Mouse (Mus musculus): ENCODE data around the gene Dock10. TPM values are rescaled to one million over a fixed set of nuclear protein-coding genes. Genes with fewer than 3 reads are reported as not detected.

Dock10 gene
- polyA plus RNA-seq, 1 experiment: 0.46 TPM

DNA sequence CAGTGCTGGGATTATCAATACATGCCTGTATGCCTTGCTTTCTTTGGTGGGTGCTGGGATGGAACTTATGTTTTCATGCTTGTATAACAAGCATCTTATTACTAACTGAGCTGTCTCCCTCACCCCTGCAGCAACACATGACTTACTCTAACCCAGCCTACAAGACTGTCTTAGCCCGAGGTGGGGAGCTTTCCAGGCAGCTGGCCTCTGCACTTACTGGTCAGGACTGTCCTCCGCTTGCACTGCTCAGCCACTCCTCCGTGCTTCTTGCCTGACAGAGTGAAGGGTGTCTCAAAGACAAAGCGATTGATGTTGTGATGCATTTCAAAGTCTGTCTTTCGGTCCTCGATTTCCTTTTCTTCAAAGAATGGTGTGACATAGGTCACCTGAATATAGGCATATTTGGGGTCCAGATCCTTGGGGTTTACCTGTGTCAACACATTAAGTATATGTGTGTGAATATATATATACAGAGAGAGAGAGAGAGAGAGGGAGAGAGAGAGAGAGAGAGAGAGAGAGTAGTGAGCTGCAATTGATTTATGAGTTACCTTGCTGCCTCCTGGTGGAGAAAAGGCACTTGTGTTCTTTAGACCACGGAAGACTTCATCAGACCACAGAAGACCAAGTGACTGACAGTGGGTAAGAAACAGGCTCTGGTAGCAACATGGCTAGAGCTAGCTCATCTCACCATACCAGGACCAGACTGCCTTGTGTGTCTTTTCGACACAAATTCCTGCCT lies 245.9 kb downstream of the Dock10 start:
- H3K4me1 ChIP-seq: no peaks in the 10 kb centered on the region
- H3K4me3 ChIP-seq (replicated peaks): no peak overlapping the region
- H3K36me3 ChIP-seq (replicated peaks; ENCODE audit: low read length): peaks cover 24% of the 10 kb centered on the region
- TF ChIP-seq FLI1 (IDR thresholded peaks at IDR 0.05; ENCODE audit: low read length) (no peak), GATA1 (IDR thresholded peaks at IDR 0.05; ENCODE audit: borderline replicate concordance, low read length) (no peak)
- no peaks in the 10 kb centered on the region for H3K9me3 ChIP-seq
- H3K27me3 ChIP-seq (replicated peaks): no peaks in the 10 kb centered on the region

- Histone ChIP-seq H3K4me3 (replicated peaks) (no peak overlapping the region), H3K4me1 (no peaks in the 10 kb centered on the region), H3K9me3 (peaks cover 2% of the 10 kb centered on the region; the same call in 1 of the 2 replicates), H3K36me3 (replicated peaks; ENCODE audit: low read length) (peaks cover 13% of the 10 kb centered on the region), H3K27me3 (replicated peaks) (no peaks in the 10 kb centered on the region)
- TF ChIP-seq FLI1 (IDR thresholded peaks at IDR 0.05; ENCODE audit: low read length) (no peak), GATA1 (IDR thresholded peaks at IDR 0.05; ENCODE audit: borderline replicate concordance, low read length) (no peak)
These were observed 253.6 kb downstream of the Dock10 start for GRCm38 (mm10) chr1:80504757-80505156.

DNA sequence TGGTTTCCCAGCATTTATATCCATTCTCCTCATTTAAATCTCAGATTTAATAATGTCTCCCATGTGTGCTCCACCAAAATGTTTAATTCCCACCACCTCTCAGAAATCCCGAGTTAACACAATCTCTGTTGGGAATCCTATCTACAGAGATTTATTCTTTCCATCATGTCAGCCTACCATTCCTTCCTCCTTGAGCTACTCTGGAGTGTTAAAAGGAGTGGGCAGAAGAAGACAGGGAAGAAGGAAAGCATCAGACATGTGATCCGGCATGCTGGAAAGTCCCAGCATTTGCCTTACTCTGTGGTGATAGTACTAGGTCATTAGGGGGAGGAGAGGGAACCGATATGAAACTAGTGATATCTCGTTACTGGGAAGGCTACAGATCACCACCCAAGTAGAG lies 254.2 kb downstream of the Dock10 start:
- no peak for TF ChIP-seq FLI1 (IDR thresholded peaks at IDR 0.05; ENCODE audit: low read length)
- no peak for TF ChIP-seq GATA1 (IDR thresholded peaks at IDR 0.05; ENCODE audit: borderline replicate concordance, low read length)
- Histone ChIP-seq H3K36me3 (replicated peaks; ENCODE audit: low read length) (peaks cover 13% of the 10 kb centered on the region), H3K27me3 (replicated peaks) (no peaks in the 10 kb centered on the region), H3K9me3 (peaks cover 2% of the 10 kb centered on the region; the same call in 1 of the 2 replicates), H3K4me3 (replicated peaks) (no peak overlapping the region), H3K4me1 (no peaks in the 10 kb centered on the region)

GRCm38 (mm10) chr1:80502456-80503165 lies 255.7 kb downstream of the Dock10 start:
- no peaks in the 10 kb centered on the region for H3K4me1 ChIP-seq
- TF ChIP-seq FLI1 (IDR thresholded peaks at IDR 0.05; ENCODE audit: low read length) (no peak), GATA1 (IDR thresholded peaks at IDR 0.05; ENCODE audit: borderline replicate concordance, low read length) (no peak)

GRCm38 (mm10) chr1:80499264-80499663 lies 259.1 kb downstream of the Dock10 start:
- Histone ChIP-seq H3K27me3 (replicated peaks) (no peaks in the 10 kb centered on the region), H3K4me3 (replicated peaks) (no peak overlapping the region), H3K36me3 (replicated peaks; ENCODE audit: low read length) (peaks cover 3% of the 10 kb centered on the region), H3K4me1 (no peaks in the 10 kb centered on the region), H3K9me3 (no peaks in the 10 kb centered on the region)
- TF ChIP-seq FLI1 (IDR thresholded peaks at IDR 0.05; ENCODE audit: low read length) (no peak), GATA1 (IDR thresholded peaks at IDR 0.05; ENCODE audit: borderline replicate concordance, low read length) (no peak)

More at GRCm38 (mm10) chr1:80502456-80503165, 255.7 kb downstream of the Dock10 start:
- Histone ChIP-seq H3K27me3 (replicated peaks) (no peaks in the 10 kb centered on the region), H3K36me3 (replicated peaks; ENCODE audit: low read length) (peaks cover 8% of the 10 kb centered on the region), H3K9me3 (peaks cover 2% of the 10 kb centered on the region; the same call in 1 of the 2 replicates), H3K4me3 (replicated peaks) (no peak overlapping the region)

GRCm38 (mm10) chr1:80496360-80496759 lies 262.0 kb downstream of the Dock10 start:
- H3K9me3 ChIP-seq: no peaks in the 10 kb centered on the region
- H3K36me3 ChIP-seq (replicated peaks; ENCODE audit: low read length): no peaks in the 10 kb centered on the region
- H3K27me3 ChIP-seq (replicated peaks): no peaks in the 10 kb centered on the region
- TF ChIP-seq GATA1 (IDR thresholded peaks at IDR 0.05; ENCODE audit: borderline replicate concordance, low read length) (no peak), FLI1 (IDR thresholded peaks at IDR 0.05; ENCODE audit: low read length) (no peak)
- H3K4me1 ChIP-seq: no peaks in the 10 kb centered on the region
- no peak overlapping the region for H3K4me3 ChIP-seq (replicated peaks)

- Histone ChIP-seq H3K4me1 (peaks cover 4% of the 10 kb centered on the region; the same call in 1 of the 2 replicates), H3K4me3 (replicated peaks) (no peak overlapping the region), H3K36me3 (replicated peaks; ENCODE audit: low read length) (no peaks in the 10 kb centered on the region), H3K9me3 (no peaks in the 10 kb centered on the region), H3K27me3 (replicated peaks) (no peaks in the 10 kb centered on the region)
- TF ChIP-seq FLI1 (IDR thresholded peaks at IDR 0.05; ENCODE audit: low read length): no peak
- TF ChIP-seq GATA1 (IDR thresholded peaks at IDR 0.05; ENCODE audit: borderline replicate concordance, low read length): no peak
These were observed 274.9 kb downstream of the Dock10 start for GRCm38 (mm10) chr1:80483419-80483818.

- H3K4me1 ChIP-seq: no peaks in the 10 kb centered on the region
- peaks cover 3% of the 10 kb centered on the region; the same call in 1 of the 2 replicates for H3K9me3 ChIP-seq
- TF ChIP-seq FLI1 (IDR thresholded peaks at IDR 0.05; ENCODE audit: low read length): no peak
- no peak for TF ChIP-seq GATA1 (IDR thresholded peaks at IDR 0.05; ENCODE audit: borderline replicate concordance, low read length)
- no peak overlapping the region for H3K4me3 ChIP-seq (replicated peaks)
- no peaks in the 10 kb centered on the region for H3K36me3 ChIP-seq (replicated peaks; ENCODE audit: low read length)
- H3K27me3 ChIP-seq (replicated peaks): no peaks in the 10 kb centered on the region
These were observed 283.4 kb downstream of the Dock10 start for GRCm38 (mm10) chr1:80474942-80475341.

- Histone ChIP-seq H3K9me3 (peaks cover 3% of the 10 kb centered on the region; the same call in 1 of the 2 replicates), H3K4me1 (no peaks in the 10 kb centered on the region), H3K27me3 (replicated peaks) (no peaks in the 10 kb centered on the region), H3K4me3 (replicated peaks) (no peak overlapping the region), H3K36me3 (replicated peaks; ENCODE audit: low read length) (no peaks in the 10 kb centered on the region)
- TF ChIP-seq GATA1 (IDR thresholded peaks at IDR 0.05; ENCODE audit: borderline replicate concordance, low read length) (no peak), FLI1 (IDR thresholded peaks at IDR 0.05; ENCODE audit: low read length) (no peak)
These were observed 285.9 kb downstream of the Dock10 start for GRCm38 (mm10) chr1:80472395-80472794.

DNA sequence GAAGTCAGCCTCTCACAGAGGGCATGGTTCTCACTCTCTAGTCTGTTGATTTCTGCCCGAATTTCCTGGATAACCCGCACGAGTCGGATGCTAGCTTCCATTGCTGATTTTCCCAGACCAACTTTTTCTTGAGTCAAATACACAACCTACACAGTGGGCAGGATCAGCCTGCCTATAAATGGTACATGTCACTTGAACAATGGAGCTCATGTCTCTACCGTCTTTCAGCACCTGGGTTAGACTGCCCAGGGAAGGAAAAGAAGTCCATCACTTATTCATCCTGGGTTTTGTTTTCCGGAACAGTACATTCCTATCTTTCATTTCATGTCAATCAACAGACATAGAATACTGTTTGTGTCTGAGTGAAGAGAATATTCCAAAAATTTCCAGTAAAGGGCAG lies 297.0 kb downstream of the Dock10 start, which contains the start of gene Gm45261:
Gene Gm45261, minus strand, starts transcription at position 101 of the 400 bp plus-strand sequence.
- no peak for TF ChIP-seq FLI1 (IDR thresholded peaks at IDR 0.05; ENCODE audit: low read length)
- no peaks in the 10 kb centered on the region for H3K4me1 ChIP-seq
- no peak within 1 kb of the TSS for H3K4me3 ChIP-seq (replicated peaks)
- no peaks in the 10 kb centered on the region for H3K36me3 ChIP-seq (replicated peaks; ENCODE audit: low read length)
- H3K27me3 ChIP-seq (replicated peaks): no peaks in the 10 kb centered on the region
- no peaks in the 10 kb centered on the region for H3K9me3 ChIP-seq
